Mouse (Mus musculus): ENCODE measurements around the gene Shisa8. TPM values are rescaled to one million over a fixed set of nuclear protein-coding genes. Genes with fewer than 3 reads are reported as not detected.

Shisa8 gene
- polyA plus RNA-seq, 1 experiment from 2014 or later, result not detected

DNA sequence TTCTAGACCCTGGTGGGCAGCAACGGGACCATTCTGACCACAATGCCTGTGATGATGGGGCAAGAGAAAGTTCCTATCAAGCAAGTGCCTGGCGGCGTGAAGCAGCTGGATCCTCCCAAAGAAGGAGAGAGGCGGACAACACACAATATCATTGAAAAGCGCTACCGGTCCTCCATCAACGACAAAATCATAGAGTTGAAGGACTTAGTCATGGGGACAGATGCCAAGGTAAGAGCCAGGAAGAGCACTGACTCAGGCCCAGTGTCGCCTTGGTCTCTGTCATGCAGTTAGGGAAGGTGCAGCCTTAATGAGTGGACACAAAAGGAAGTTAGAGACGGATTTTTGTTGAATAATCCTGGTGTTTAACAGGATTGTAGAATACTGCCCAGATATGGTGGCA, 37.5 kb downstream of the Shisa8 start:
- Histone ChIP-seq H3K4me1 (ENCODE audit: control insufficient read depth, insufficient read depth, low read length) (no peaks in the 10 kb centered on the region), H3K4me2 (ENCODE audit: low read depth, low read length) (no peak overlapping the region), H3K9ac (ENCODE audit: low read length) (no peak overlapping the region), H3K36me3 (ENCODE audit: control insufficient read depth, insufficient read depth, low read length) (peaks cover 58% of the 10 kb centered on the region), H3K4me3 (replicated peaks; ENCODE audit: low read length) (no peak overlapping the region), H3K27ac (ENCODE audit: low read length) (no peak overlapping the region), H3K27me3 (ENCODE audit: control insufficient read depth, insufficient read depth, low read length) (no peaks in the 10 kb centered on the region), H3K9me3 (replicated peaks; ENCODE audit: control insufficient read depth, low read length) (no peaks in the 10 kb centered on the region)
- WGBS, result 97% methylated on average over 9 of the region's 9 CpGs
- no peak for ATAC-seq (ENCODE audit: insufficient read depth, low FRiP score)

DNA sequence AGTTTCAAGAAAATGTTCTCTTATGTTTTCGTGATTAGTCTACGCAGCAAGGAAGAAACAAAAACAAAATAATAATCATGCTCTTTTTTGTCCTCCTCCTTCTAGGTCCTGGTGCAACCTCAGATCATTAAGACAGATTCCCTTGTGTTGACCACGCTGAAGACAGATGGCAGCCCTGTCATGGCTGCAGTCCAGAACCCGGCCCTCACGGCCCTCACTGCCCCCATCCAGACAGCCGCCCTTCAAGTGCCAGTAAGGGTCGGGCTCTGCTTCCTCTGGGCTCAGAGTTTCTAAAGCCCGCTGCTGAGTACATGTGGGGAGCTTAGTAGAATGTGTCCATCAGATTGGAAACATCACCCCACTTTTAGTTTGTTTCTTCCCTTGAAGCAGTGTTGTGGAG, 40.0 kb downstream of the Shisa8 start:
- 76% methylated on average over 8 of the region's 8 CpGs for WGBS
- H3K36me3 ChIP-seq (ENCODE audit: control insufficient read depth, insufficient read depth, low read length), result peaks cover 39% of the 10 kb centered on the region
- H3K27me3 ChIP-seq (ENCODE audit: control insufficient read depth, insufficient read depth, low read length), result no peaks in the 10 kb centered on the region
- no peak overlapping the region for H3K27ac ChIP-seq (ENCODE audit: low read length)
- no peak for ATAC-seq (ENCODE audit: insufficient read depth, low FRiP score)
- no peak overlapping the region for H3K4me2 ChIP-seq (ENCODE audit: low read depth, low read length)
- no peaks in the 10 kb centered on the region for H3K9me3 ChIP-seq (replicated peaks; ENCODE audit: control insufficient read depth, low read length)
- H3K9ac ChIP-seq (ENCODE audit: low read length), result no peak overlapping the region
- no peak overlapping the region for H3K4me3 ChIP-seq (replicated peaks; ENCODE audit: low read length)
- peaks cover 9% of the 10 kb centered on the region for H3K4me1 ChIP-seq (ENCODE audit: control insufficient read depth, insufficient read depth, low read length)

- no peak overlapping the region for H3K4me2 ChIP-seq (ENCODE audit: low read depth, low read length)
- no peak overlapping the region for H3K27ac ChIP-seq (ENCODE audit: low read length)
- peaks cover 25% of the 10 kb centered on the region for H3K4me1 ChIP-seq (ENCODE audit: control insufficient read depth, insufficient read depth, low read length)
- H3K36me3 ChIP-seq (ENCODE audit: control insufficient read depth, insufficient read depth, low read length), result peaks cover 25% of the 10 kb centered on the region; the same call in 1 of the 2 replicates
- no peak overlapping the region for H3K9ac ChIP-seq (ENCODE audit: low read length)
- no peaks in the 10 kb centered on the region for H3K9me3 ChIP-seq (replicated peaks; ENCODE audit: control insufficient read depth, low read length)
- no peak overlapping the region for H3K4me3 ChIP-seq (replicated peaks; ENCODE audit: low read length)
- 83% methylated on average over 36 of the region's 36 CpGs for WGBS
- H3K27me3 ChIP-seq (ENCODE audit: control insufficient read depth, insufficient read depth, low read length), result no peaks in the 10 kb centered on the region
- ATAC-seq (ENCODE audit: insufficient read depth, low FRiP score), result no peak
These were observed 41.9 kb downstream of the Shisa8 start for GRCm38 (mm10) chr15:82170437-82171377.

- WGBS, result 84% methylated on average over 5 of the region's 5 CpGs
- H3K27ac ChIP-seq (ENCODE audit: low read length), result no peak overlapping the region
- ATAC-seq (ENCODE audit: insufficient read depth, low FRiP score), result no peak
- H3K4me2 ChIP-seq (ENCODE audit: low read depth, low read length), result no peak overlapping the region
- peaks cover 28% of the 10 kb centered on the region for H3K4me1 ChIP-seq (ENCODE audit: control insufficient read depth, insufficient read depth, low read length)
- no peak overlapping the region for H3K9ac ChIP-seq (ENCODE audit: low read length)
- no peak overlapping the region for H3K4me3 ChIP-seq (replicated peaks; ENCODE audit: low read length)
- H3K27me3 ChIP-seq (ENCODE audit: control insufficient read depth, insufficient read depth, low read length), result no peaks in the 10 kb centered on the region
- H3K9me3 ChIP-seq (replicated peaks; ENCODE audit: control insufficient read depth, low read length), result no peaks in the 10 kb centered on the region
- H3K36me3 ChIP-seq (ENCODE audit: control insufficient read depth, insufficient read depth, low read length), result peaks cover 16% of the 10 kb centered on the region; the same call in 1 of the 2 replicates
These were observed 42.9 kb downstream of the Shisa8 start for GRCm38 (mm10) chr15:82169671-82170070.

DNA sequence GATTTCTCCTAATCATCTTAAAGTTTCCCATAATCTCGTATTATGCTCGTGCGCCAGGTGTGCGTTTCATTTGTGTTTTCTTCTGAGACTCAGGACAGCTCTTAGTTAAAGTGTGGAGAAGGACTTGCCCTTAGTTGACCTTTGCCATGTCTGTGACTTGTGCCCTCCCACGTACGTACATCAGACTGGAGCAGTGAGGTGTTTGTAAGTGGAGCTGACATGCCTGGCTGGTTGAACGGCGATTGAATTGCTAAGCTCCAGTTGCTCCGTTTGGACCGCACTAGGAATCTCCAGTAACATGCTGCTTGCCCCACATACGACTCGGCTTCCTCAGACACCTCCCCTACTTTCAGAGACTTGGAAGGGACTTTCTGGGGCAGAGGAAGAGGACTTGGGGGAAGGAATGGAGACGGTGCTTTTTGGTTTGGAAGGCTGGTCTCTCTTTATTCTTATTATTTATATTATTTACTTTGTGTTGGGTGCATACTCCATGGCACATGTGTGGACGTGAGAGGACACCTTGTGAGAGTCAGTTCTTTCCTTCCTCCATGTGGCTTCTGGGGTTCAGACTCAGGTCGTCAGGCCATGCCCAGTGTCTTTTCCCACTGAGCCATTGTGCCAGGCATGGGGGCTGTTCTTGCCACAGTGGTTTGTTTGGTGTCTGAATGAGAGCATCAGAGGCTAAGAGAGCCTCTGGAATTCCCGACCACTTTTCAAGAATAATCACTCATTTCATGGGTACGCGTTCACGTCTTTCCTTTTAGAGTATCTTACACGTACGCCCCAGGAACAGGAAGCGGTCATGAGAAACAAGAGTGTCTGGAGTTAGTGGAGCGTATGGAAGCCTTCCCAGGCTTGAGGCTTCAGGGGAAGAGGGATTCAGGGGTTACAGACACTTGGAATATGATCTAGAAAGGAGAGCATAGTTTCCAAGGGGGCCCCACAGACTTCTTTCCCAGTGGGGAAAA, 45.1 kb downstream of the Shisa8 start:
- whole genome bisulfite sequencing, result 58% methylated on average over 23 of the region's 23 CpGs
- H3K27ac ChIP-seq (ENCODE audit: low read length), result peak overlapping the region; percentile 84
- no peaks in the 10 kb centered on the region for H3K9me3 ChIP-seq (replicated peaks; ENCODE audit: control insufficient read depth, low read length)
- H3K4me2 ChIP-seq (ENCODE audit: low read depth, low read length), result 0 out of 2 replicates have a peak overlapping the region, but pooled peaks have one; percentile 23
- H3K4me1 ChIP-seq (ENCODE audit: control insufficient read depth, insufficient read depth, low read length), result peaks cover 44% of the 10 kb centered on the region
- ATAC-seq (ENCODE audit: insufficient read depth, low FRiP score), result no peak
- H3K4me3 ChIP-seq (replicated peaks; ENCODE audit: low read length), result no peak overlapping the region
- H3K36me3 ChIP-seq (ENCODE audit: control insufficient read depth, insufficient read depth, low read length), result peaks cover 11% of the 10 kb centered on the region; the same call in 1 of the 2 replicates
- H3K9ac ChIP-seq (ENCODE audit: low read length), result peak overlapping the region; percentile 40
- H3K27me3 ChIP-seq (ENCODE audit: control insufficient read depth, insufficient read depth, low read length), result no peaks in the 10 kb centered on the region

- Histone ChIP-seq H3K27ac (ENCODE audit: low read length) (peak overlapping the region; percentile 84), H3K4me3 (replicated peaks; ENCODE audit: low read length) (peak overlapping the region; percentile 10; the same call in 1 of the 2 replicates), H3K27me3 (ENCODE audit: control insufficient read depth, insufficient read depth, low read length) (no peaks in the 10 kb centered on the region), H3K9me3 (replicated peaks; ENCODE audit: control insufficient read depth, low read length) (no peaks in the 10 kb centered on the region), H3K9ac (ENCODE audit: low read length) (peak overlapping the region; percentile 28), H3K4me1 (ENCODE audit: control insufficient read depth, insufficient read depth, low read length) (peaks cover 47% of the 10 kb centered on the region), H3K4me2 (ENCODE audit: low read depth, low read length) (peak overlapping the region; percentile 23), H3K36me3 (ENCODE audit: control insufficient read depth, insufficient read depth, low read length) (peaks cover 11% of the 10 kb centered on the region; the same call in 1 of the 2 replicates)
- 45% methylated on average over 22 of the region's 22 CpGs for WGBS
- no peak for ATAC-seq (ENCODE audit: insufficient read depth, low FRiP score)
These were observed 46.1 kb downstream of the Shisa8 start for GRCm38 (mm10) chr15:82166240-82167100.

GRCm38 (mm10) chr15:82165332-82166239, 47.0 kb downstream of the Shisa8 start:
- Histone ChIP-seq H3K27me3 (ENCODE audit: control insufficient read depth, insufficient read depth, low read length) (no peaks in the 10 kb centered on the region), H3K9ac (ENCODE audit: low read length) (peak overlapping the region; percentile 28), H3K4me2 (ENCODE audit: low read depth, low read length) (no peak overlapping the region), H3K9me3 (replicated peaks; ENCODE audit: control insufficient read depth, low read length) (no peaks in the 10 kb centered on the region), H3K4me3 (replicated peaks; ENCODE audit: low read length) (no peak overlapping the region), H3K4me1 (ENCODE audit: control insufficient read depth, insufficient read depth, low read length) (peaks cover 55% of the 10 kb centered on the region), H3K36me3 (ENCODE audit: control insufficient read depth, insufficient read depth, low read length) (0 out of 2 replicates have a peak, but pooled peaks cover 6% of the 10 kb centered on the region), H3K27ac (ENCODE audit: low read length) (peak overlapping the region; percentile 84)
- ATAC-seq (ENCODE audit: insufficient read depth, low FRiP score), result peak; percentile 31; the same call in 1 of the 2 replicates
- 49% methylated on average over 8 of the region's 8 CpGs for WGBS
